Mouse (Mus musculus) embryonic facial prominence, embryonic 13.5 days (tissue): ENCODE results near the gene Cyp27a1. TPM values are rescaled to one million over a fixed set of nuclear protein-coding genes. Genes with fewer than 3 reads are reported as not detected.

ENCODE experiments used
- ATAC-seq: fragments of 200-750 bp; cut with Nextera tagmentation; 2 replicates; pipeline ENCODE4 v1.8.0; 2017; ENCODE audit warnings: low read depth; ENCODE audit not compliant: insufficient number of reproducible peaks, insufficient read depth, low FRiP score, low TSS enrichment
- H3K27ac ChIP-seq: fragments of 300-500 bp; sonication (generic); 2 replicates; pipeline ENCODE4 v1.5.1; 2015; ENCODE audit warnings: moderate library complexity, mild to moderate bottlenecking, inconsistent platforms
- H3K27me3 ChIP-seq: fragments of 300-500 bp; sonication (generic); 2 replicates; pipeline ENCODE4 v1.6.1; 2015; ENCODE audit warnings: mild to moderate bottlenecking, inconsistent platforms
- H3K36me3 ChIP-seq: fragments of 300-500 bp; sonication (generic); 2 replicates; pipeline ENCODE4 v1.6.1; 2015; ENCODE audit warnings: mild to moderate bottlenecking, inconsistent platforms
- H3K4me1 ChIP-seq: fragments of 300-500 bp; sonication (generic); 2 replicates; pipeline ENCODE4 v1.6.1; 2015; ENCODE audit warnings: inconsistent platforms
- H3K4me2 ChIP-seq: fragments of 300-500 bp; sonication (generic); 2 replicates; pipeline ENCODE4 v1.6.1; 2015; ENCODE audit warnings: moderate library complexity, mild to moderate bottlenecking, inconsistent platforms
- H3K4me3 ChIP-seq: fragments of 300-500 bp; sonication (generic); 2 replicates; pipeline ENCODE4 v1.5.1; 2015; ENCODE audit warnings: mild to moderate bottlenecking, inconsistent platforms
- H3K9ac ChIP-seq: fragments of 300-500 bp; sonication (generic); 2 replicates; pipeline ENCODE4 v1.6.1; 2015; ENCODE audit warnings: mild to moderate bottlenecking, inconsistent platforms
- H3K9me3 ChIP-seq: fragments of 300-500 bp; sonication (generic); 2 replicates; pipeline ENCODE4 v1.6.1; 2016; ENCODE audit warnings: inconsistent platforms
- WGBS: fragments of 180-500 bp; shearing (Covaris S2); methylation state at CpG from one replicate; pipeline ENCODE4 v1.1.7; 2015; ENCODE audit warnings: mixed read lengths; 5-methylcytosine and 5-hydroxymethylcytosine counted together
- polyA plus RNA-seq: library from polyadenylated mRNA; unstranded; fragments of >200 nt; fragmentation: Nextera tagmentation; extraction: Ambion mirVana; gene quantifications from 2 replicates; pipeline ENCODE4 v1.2.1, GENCODE M21; 2015

Gene Cyp27a1
- polyA plus RNA-seq, 1 experiment from 2014 or later = 15.3 TPM

GRCm38 (mm10) chr1:74773136-74773535 lies 59.8 kb downstream of the Cyp27a1 start:
- H3K4me2 ChIP-seq = peak overlapping the region; percentile 93
- 0 out of 2 replicates have a peak overlapping the region, but pooled peaks have one; percentile 73 for H3K9ac ChIP-seq
- H3K4me3 ChIP-seq = peak overlapping the region; percentile 56
- no peaks in the 10 kb centered on the region for H3K36me3 ChIP-seq
- WGBS = under 1% methylated on average over 15 of the region's 15 CpGs
- H3K27me3 ChIP-seq = peaks cover 96% of the 10 kb centered on the region
- no peak overlapping the region for H3K27ac ChIP-seq
- H3K4me1 ChIP-seq = peaks cover 56% of the 10 kb centered on the region
- ATAC-seq = peak; percentile 85
- no peaks in the 10 kb centered on the region for H3K9me3 ChIP-seq

- Histone ChIP-seq H3K36me3 (no peaks in the 10 kb centered on the region), H3K27me3 (peaks cover 97% of the 10 kb centered on the region), H3K27ac (no peak overlapping the region), H3K4me1 (peaks cover 51% of the 10 kb centered on the region), H3K4me2 (peak overlapping the region; percentile 93), H3K9ac (no peak overlapping the region), H3K4me3 (peak overlapping the region; percentile 56), H3K9me3 (no peaks in the 10 kb centered on the region)
- no peak for ATAC-seq
- 14% methylated on average over 7 of the region's 7 CpGs for WGBS
These were observed 60.7 kb downstream of the Cyp27a1 start for GRCm38 (mm10) chr1:74774062-74774461.

- Histone ChIP-seq H3K9ac (0 out of 2 replicates have a peak overlapping the region, but pooled peaks have one; percentile 6), H3K4me2 (peak overlapping the region; percentile 93), H3K4me3 (no peak overlapping the region), H3K27me3 (peaks cover 92% of the 10 kb centered on the region), H3K4me1 (peaks cover 35% of the 10 kb centered on the region), H3K9me3 (no peaks in the 10 kb centered on the region), H3K36me3 (no peaks in the 10 kb centered on the region), H3K27ac (peak overlapping the region; percentile 28; the same call in 1 of the 2 replicates)
- ATAC-seq = no peak
- WGBS = 11% methylated on average over 5 of the region's 5 CpGs
These were observed 62.4 kb downstream of the Cyp27a1 start for GRCm38 (mm10) chr1:74775816-74776215.

- peaks cover 95% of the 10 kb centered on the region for H3K27me3 ChIP-seq
- H3K9me3 ChIP-seq = no peaks in the 10 kb centered on the region
- H3K4me2 ChIP-seq = no peak overlapping the region
- H3K9ac ChIP-seq = no peak overlapping the region
- no peak for ATAC-seq
- H3K4me1 ChIP-seq = peaks cover 32% of the 10 kb centered on the region
- no peak overlapping the region for H3K27ac ChIP-seq
- no peaks in the 10 kb centered on the region for H3K36me3 ChIP-seq
- 28% methylated on average over 3 of the region's 3 CpGs for WGBS
- H3K4me3 ChIP-seq = no peak overlapping the region
These were observed 65.6 kb downstream of the Cyp27a1 start for GRCm38 (mm10) chr1:74778934-74779486.

GRCm38 (mm10) chr1:74782045-74782444 lies 68.7 kb downstream of the Cyp27a1 start:
- no peak overlapping the region for H3K27ac ChIP-seq
- 15% methylated on average over 13 of the region's 14 CpGs for WGBS
- H3K4me2 ChIP-seq = peak overlapping the region; percentile 24

GRCm38 (mm10) chr1:74783554-74783953 lies 70.2 kb downstream of the Cyp27a1 start:
- Histone ChIP-seq H3K36me3 (no peaks in the 10 kb centered on the region), H3K9ac (peak overlapping the region; percentile 40; the same call in 1 of the 2 replicates), H3K9me3 (no peaks in the 10 kb centered on the region), H3K4me3 (peak overlapping the region; percentile 47), H3K27ac (no peak overlapping the region), H3K4me2 (peak overlapping the region; percentile 81), H3K4me1 (peaks cover 35% of the 10 kb centered on the region), H3K27me3 (peaks cover 93% of the 10 kb centered on the region)
- WGBS = 3% methylated on average over 10 of the region's 13 CpGs
- no peak for ATAC-seq

More at GRCm38 (mm10) chr1:74782045-74782444, 68.7 kb downstream of the Cyp27a1 start:
- Histone ChIP-seq H3K9ac (no peak overlapping the region), H3K27me3 (peaks cover 93% of the 10 kb centered on the region), H3K36me3 (no peaks in the 10 kb centered on the region), H3K4me3 (no peak overlapping the region), H3K9me3 (no peaks in the 10 kb centered on the region), H3K4me1 (peaks cover 24% of the 10 kb centered on the region)
- ATAC-seq = no peak

GRCm38 (mm10) chr1:74784041-74784759 lies 70.8 kb downstream of the Cyp27a1 start:
- H3K27me3 ChIP-seq = peaks cover 93% of the 10 kb centered on the region
- peak overlapping the region; percentile 47 for H3K4me3 ChIP-seq
- peaks cover 42% of the 10 kb centered on the region for H3K4me1 ChIP-seq
- H3K9me3 ChIP-seq = no peaks in the 10 kb centered on the region
- H3K9ac ChIP-seq = peak overlapping the region; percentile 40
- H3K4me2 ChIP-seq = peak overlapping the region; percentile 81
- H3K36me3 ChIP-seq = no peaks in the 10 kb centered on the region
- no peak for ATAC-seq
- H3K27ac ChIP-seq = no peak overlapping the region
- WGBS = under 1% methylated on average over 65 of the region's 67 CpGs

Other genes starting within 250 kb of the Cyp27a1 start
- gene Cnot9, start 207.5 kb upstream of the Cyp27a1 start, polyA plus RNA-seq = 68.5 and 70.8 TPM in 2 replicates
- gene Plcd4, start 170.7 kb upstream of the Cyp27a1 start, polyA plus RNA-seq = 0.95 and 1.4 TPM in 2 replicates
- 37.2 and 38.0 TPM in 2 replicates for gene Usp37, start 169.3 kb upstream of the Cyp27a1 start, polyA plus RNA-seq
- gene Zfp142, start 125.3 kb upstream of the Cyp27a1 start, polyA plus RNA-seq = 9.3 and 9.4 TPM in 2 replicates
- 18.0 and 18.9 TPM in 2 replicates for gene Bcs1l, start 125.3 kb upstream of the Cyp27a1 start, polyA plus RNA-seq
- 39.5 and 41.8 TPM in 2 replicates for gene Rnf25, start 112.2 kb upstream of the Cyp27a1 start, polyA plus RNA-seq
- gene Stk36, start 112.1 kb upstream of the Cyp27a1 start, polyA plus RNA-seq = 9.4 and 10.0 TPM in 2 replicates
- 12.9 and 17.6 TPM in 2 replicates for gene Ttll4, start 51.8 kb upstream of the Cyp27a1 start, polyA plus RNA-seq
- gene Prkag3, start 35.6 kb downstream of the Cyp27a1 start, polyA plus RNA-seq = 0.25 and 0.35 TPM in 2 replicates
- 49.1 and 55.5 TPM in 2 replicates for gene Wnt6, start 58.3 kb downstream of the Cyp27a1 start, polyA plus RNA-seq
- 5.4 and 6.9 TPM in 2 replicates for gene Wnt10a, start 77.9 kb downstream of the Cyp27a1 start, polyA plus RNA-seq
- gene Cdk5r2, start 141.4 kb downstream of the Cyp27a1 start, polyA plus RNA-seq = 0.10 and 0.14 TPM in 2 replicates
- not detected in 2 replicates for gene Fev, start 171.8 kb downstream of the Cyp27a1 start, polyA plus RNA-seq
- gene Cryba2, start 179.6 kb downstream of the Cyp27a1 start, polyA plus RNA-seq = not detected in 2 replicates
- 0.07 TPM in 1 of 2 replicates, not detected in the other for gene Cfap65, start 222.0 kb downstream of the Cyp27a1 start, polyA plus RNA-seq
- gene Ihh, start 238.1 kb downstream of the Cyp27a1 start, polyA plus RNA-seq = 0.83 and 0.89 TPM in 2 replicates